Comparison of ENCODE assay signal across 11 mouse cellular contexts in the genomic region with DNA sequence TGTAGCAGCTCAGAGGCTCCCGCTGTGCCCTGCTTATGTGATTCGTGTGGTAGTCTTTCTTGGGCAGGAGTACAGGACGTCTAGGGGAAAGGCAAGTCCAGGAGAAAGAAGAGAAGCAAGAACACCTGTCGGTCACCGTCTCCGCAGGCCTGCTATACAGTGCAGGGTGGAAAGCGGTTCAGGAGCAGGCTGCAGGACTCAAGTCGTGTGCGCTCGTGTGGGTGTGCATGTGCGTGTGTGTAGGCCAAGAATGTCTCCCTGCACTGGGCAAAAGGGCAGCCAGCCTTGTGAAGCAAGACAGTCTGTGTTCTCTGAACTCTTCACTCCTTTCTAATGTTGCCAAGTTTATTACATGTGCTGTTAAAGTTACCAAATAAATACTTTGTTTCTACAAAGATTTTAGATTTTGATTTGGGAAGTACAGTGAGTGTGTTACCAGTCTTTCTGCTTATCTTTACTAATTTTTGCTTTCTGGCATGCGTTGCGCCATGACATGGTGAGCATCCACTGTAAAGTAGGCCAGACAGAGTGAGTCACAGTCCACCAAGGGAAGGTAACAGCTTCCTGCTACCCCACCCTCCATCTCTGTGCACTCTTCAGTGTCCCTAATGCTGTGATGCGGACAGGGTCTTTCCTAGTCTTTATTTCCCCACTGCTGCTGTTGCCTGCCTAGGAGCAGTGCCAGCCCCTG.
DNase-seq lines count a peak whose midpoint lies in the region; ATAC-seq and TF ChIP-seq lines count a peak whose summit lies in the region.
"Had no signal": no experiment of that assay in that cellular context is flagged by ENCODE, and none has a peak within 500 bp of the region (broad histone marks: within the 10 kb centered on the region; RNA-seq: fewer than 3 reads in every experiment).

No protein-coding gene starts in this region.

- no peak overlapping the region for H3K4me2 ChIP-seq in lung, postnatal 0 days (replicated peaks; ENCODE audit: low read depth, low read length)
- H3K4me2 ChIP-seq: heart, embryonic 11.5 days had no signal

- no peak overlapping the region for H3K27ac ChIP-seq in lung, postnatal 0 days (ENCODE audit: low read length)
- H3K27ac ChIP-seq in brown adipose tissue, adult 24 weeks (replicated peaks; ENCODE audit: low read depth, low read length) = peak overlapping the region; percentile 94

- no peak for TF ChIP-seq CTCF in lung, postnatal 0 days (IDR thresholded peaks at IDR 0.05)

- no peaks in the 10 kb centered on the region for H3K4me1 ChIP-seq in lung, postnatal 0 days (ENCODE audit: insufficient read depth, low read depth, low read length)
- H3K4me1 ChIP-seq in brown adipose tissue, adult 24 weeks (ENCODE audit: control insufficient read depth, insufficient read depth, insufficient read length, low read length) = peaks cover 30% of the 10 kb centered on the region

- ATAC-seq in frontal cortex, adult (ENCODE audit: low TSS enrichment) = peak; percentile 81; the same call in 1 of the 2 replicates
- peak; percentile 32; the same call in 1 of the 2 replicates for ATAC-seq in lung, postnatal 0 days
- ATAC-seq: CD4-positive, CD25-positive, alpha-beta regulatory T cell, adult 4 months had no signal

- DNase-seq in frontal cortex, postnatal 25 days (ENCODE audit: low spot score in 2 of 2) = no peak
- DNase-seq in lung, postnatal 0 days (ENCODE audit: low spot score) = no peak
- DNase-seq in lung, postnatal 14 days = no peak
- DNase-seq in kidney, postnatal 14 days = peak; percentile 55
- DNase-seq in right cerebral cortex, postnatal 4 days = no peak
- DNase-seq in layer of hippocampus, adult 8-10 months (ENCODE audit: low spot score in 2 of 2) = no peak

- no peaks in the 10 kb centered on the region for H3K27me3 ChIP-seq in lung, postnatal 0 days (replicated peaks; ENCODE audit: insufficient read depth, low read length)

- no peaks in the 10 kb centered on the region for H3K9me3 ChIP-seq in lung, postnatal 0 days (ENCODE audit: low read length)

- no peaks in the 10 kb centered on the region for H3K36me3 ChIP-seq in lung, postnatal 0 days (ENCODE audit: insufficient read depth, low read length)

- 83% methylated on average over 14 of the region's 14 CpGs for WGBS in lung, postnatal 0 days

- no peak overlapping the region for H3K9ac ChIP-seq in lung, postnatal 0 days (replicated peaks; ENCODE audit: low read depth)

- no peak overlapping the region for H3K4me3 ChIP-seq in lung, postnatal 0 days (ENCODE audit: low read depth, low read length)
- H3K4me3 ChIP-seq in brown adipose tissue, adult 24 weeks (ENCODE audit: insufficient read depth, low read depth, low read length) = no peak overlapping the region
- H3K4me3 ChIP-seq: erythroblast, embryonic 14.5 days had no signal

- TF ChIP-seq EP300 in lung, postnatal 0 days (IDR thresholded peaks at IDR 0.05) = no peak
